Mouse (Mus musculus) cerebellum, adult 2 months (tissue): ENCODE results near the gene Enpp3.

Experiments
- CTCF ChIP-seq: fragments of 200-500 bp; IDR thresholded peaks from 2 replicates; pipeline ENCODE4 v1.5.1; 2011; ENCODE audit warnings: low read depth, mild to moderate bottlenecking, control low read depth, low read length, moderate library complexity, borderline replicate concordance; ENCODE audit not compliant: insufficient read depth
- POLR2A ChIP-seq: fragments of 200-500 bp; IDR thresholded peaks from 2 replicates; pipeline ENCODE4 v1.6.1; 2011; ENCODE audit warnings: low read length, control low read depth, borderline replicate concordance; ENCODE audit not compliant: insufficient read depth

DNA sequence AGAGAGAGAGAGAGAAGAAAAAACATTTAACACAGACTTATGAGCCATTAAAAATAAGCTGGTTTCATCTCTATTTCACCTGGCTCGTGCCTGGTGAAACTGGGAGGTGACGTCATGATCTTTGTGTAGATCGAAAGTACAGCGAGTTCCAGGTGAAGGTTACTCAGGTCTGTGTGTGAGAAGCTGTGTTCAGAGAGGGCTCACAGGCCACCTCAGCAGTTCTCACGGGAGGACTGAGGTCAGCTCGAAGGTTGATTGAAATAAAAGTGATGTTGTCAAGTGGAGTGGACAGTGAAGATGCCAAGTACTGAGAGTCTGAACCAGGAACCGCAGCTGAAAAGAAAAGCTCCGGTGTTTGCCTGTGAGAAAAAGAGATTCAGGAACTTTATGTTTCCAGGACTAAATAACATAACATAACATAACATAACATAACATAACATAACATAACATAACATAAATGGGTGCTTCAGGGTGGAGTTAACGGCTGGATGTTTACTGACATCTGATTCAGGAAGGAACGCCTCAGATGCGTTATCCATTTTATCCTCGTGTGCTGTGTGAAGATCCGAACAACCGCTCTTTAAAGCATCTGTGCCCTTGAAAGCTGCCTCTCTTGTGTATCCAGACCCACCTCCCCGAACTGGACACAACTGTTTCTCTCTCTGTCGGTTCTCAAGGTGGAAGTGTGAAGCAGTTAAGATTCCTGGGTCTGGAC lies 88.9 kb downstream of the Enpp3 start:
- no peak for TF ChIP-seq CTCF
- TF ChIP-seq POLR2A = no peak
